Mouse (Mus musculus): ENCODE results near the gene Spryd3.

DNA sequence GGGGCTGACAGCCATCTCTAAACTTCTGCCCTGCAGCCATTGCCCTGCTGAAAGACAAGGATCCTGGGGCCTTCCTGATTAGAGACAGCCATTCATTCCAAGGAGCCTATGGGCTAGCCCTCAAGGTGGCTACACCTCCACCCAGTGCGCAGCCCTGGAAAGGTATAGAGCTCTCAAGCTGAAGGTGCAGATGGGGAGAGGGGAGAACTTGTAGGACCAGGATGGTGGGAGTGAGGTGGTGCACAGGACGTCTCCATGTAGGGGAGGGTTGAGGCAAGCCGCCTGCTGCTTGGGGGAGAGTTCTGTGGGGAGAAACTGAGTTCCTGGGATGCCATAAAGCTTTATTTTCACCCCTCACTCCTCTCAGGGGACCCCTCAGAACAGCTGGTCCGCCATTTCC lies 22.4 kb downstream of the Spryd3 start:
- TF ChIP-seq TAL1 (IDR thresholded peaks at IDR 0.05; ENCODE audit: low read length) (no peak), GATA1 (IDR thresholded peaks at IDR 0.05; ENCODE audit: low read length) (no peak)
